Mouse (Mus musculus) hematopoietic stem cell, adult 5-6 weeks (primary cell): ENCODE measurements around the gene Atp5f1. TPM values are rescaled to one million over a fixed set of nuclear protein-coding genes. Genes with fewer than 3 reads are reported as not detected.
A peak's percentile ranks its signal among the peaks of the same experiment; 100 is the strongest.

Experiments
- ATAC-seq, 2 experiments: fragments of 125-278 bp in 1 of 2; replicated peaks in 1 of 2; 2 replicates each; pipeline ENCODE4 v1.8.0; 2016 to 2017; ENCODE audit warnings: inconsistent platforms in 2 of 2, mild to moderate bottlenecking in 2 of 2, moderate number of reproducible peaks in 2 of 2, low read depth in 1 of 2, moderate TSS enrichment in 1 of 2; ENCODE audit not compliant: low FRiP score in 2 of 2, poor library complexity in 2 of 2, severe bottlenecking in 2 of 2, insufficient read depth in 1 of 2, low TSS enrichment in 1 of 2
- total RNA-seq: library from RNA; stranded (forward); fragments of 172-1452, 232-1000 nt; gene quantifications from 2 replicates; pipeline ENCODE4 v1.2.3, GENCODE M21; 2017

Gene Atp5f1
- total RNA-seq, 1 experiment from 2014 or later: 404 TPM

DNA sequence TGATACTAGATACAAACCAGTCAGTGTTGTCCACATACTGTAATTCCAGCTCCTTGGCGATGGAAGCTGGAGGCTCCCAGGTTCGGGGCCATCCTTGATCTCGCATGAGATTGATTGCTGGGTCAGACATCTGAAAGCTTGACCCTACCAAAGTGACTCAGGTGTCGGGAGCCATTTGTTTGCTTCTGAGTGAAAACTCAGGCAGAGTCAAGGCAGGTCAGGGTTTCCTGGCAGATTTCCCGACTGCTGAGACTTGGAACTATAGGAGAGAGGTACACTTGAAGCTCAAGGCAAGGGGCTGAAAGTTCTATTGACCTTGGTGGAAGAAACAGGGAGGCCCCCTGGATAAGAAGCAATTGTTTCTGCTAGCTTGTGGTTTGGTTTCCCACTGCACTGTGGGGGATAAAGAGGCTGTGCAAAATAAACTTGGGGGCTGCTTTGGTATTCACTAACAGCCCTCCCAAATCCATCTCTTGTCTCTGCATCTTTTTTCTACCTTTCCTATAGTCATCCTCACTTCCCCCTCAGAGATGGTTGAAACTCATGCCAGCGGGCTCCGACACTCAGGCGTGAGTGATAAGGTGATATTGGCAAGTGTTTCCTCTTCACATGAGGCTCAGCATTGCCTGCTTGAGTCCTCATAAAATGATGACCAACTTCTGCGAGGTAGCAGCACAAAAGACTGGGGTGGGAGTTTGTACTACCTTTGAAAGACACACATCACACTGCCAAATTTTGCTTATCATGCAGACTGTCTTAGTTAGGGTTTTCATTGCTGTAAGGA, 47.6 kb downstream of the Atp5f1 start:
- no peak for ATAC-seq

DNA sequence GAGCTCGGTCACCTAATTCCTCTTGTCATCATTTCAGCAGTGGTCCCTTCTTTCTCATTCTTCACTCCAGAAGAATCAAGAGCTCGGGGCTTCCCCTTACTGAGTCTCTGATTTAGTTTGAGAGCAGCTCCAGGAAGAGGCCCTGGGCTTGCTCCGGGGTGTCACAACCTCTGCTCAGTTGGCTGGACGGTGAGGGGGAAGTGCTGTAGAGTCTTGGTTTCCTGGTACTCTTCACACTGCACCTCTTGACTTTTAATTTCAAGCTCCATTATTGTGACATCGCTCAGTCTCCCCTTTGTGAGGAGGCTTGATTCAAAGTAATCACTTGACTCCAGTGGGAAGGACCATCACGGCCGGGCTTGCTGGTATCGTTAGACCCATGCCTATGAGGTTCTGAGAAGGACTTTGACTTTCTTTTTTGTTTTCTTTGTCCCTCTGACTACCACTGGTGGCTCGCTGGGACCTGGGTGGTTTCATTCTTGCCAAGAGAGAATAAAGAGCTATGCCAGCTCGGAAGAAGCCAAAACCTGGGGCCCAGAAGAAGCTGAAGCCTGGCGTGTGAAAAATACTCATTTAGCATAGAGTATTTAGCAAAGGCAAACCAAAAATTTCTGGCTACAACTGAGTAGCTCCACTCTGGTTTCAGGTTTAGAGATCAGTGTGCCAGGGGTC, 49.2 kb downstream of the Atp5f1 start:
- peak; percentile 84 to 87 for ATAC-seq

DNA sequence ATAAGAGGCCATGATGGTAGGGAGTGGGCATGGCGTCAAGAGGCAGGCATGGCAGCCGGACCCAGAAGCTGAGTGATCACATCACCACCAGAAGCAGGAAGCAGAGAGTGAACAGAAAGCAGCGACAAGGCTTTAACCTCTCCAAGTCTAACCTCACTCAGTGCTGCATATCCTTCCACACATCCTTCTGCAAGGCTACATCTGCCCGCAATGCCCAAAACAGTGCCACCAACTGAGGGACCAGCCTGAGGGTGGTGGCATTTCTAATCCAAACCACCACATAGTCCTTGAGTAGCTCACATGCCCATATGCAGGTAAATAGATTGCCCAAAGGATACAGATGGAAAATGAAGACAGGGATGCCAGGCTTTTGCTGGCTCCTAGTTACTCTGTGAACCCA, 50.9 kb downstream of the Atp5f1 start:
- no peak for ATAC-seq

DNA sequence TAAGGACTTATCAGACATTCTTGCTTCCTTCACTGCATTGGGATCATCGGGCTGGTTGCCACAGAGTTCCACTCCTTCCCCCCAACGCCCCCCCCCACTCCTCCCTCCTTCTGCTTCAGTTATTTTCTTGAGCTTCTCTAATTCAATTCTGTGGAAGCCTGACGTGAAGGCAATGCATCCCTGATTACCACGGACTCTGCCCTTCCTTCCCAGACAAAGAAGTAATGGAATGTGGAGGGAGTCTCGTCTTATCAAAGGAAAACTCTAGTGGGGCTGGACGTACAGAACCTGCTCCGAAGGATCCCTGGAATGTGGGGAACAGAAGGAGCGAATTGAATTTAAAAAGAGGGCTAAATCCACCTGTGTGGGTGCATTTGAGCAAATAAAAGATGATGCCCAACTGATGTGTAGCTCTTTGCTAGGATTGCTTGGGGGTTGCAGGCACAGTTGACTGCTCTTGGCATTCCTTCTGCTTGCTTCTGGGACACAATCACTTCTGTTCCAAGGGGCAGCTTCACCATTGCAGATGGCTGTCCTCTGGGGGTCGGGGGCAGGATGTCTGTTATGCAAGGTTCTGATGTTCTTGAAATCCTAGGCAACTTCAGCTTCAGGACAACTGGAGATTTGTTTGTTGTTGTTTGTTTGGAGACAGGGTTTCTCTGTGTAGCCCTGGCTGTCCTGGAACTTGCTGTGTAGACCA, 51.8 kb downstream of the Atp5f1 start:
- ATAC-seq: no peak

DNA sequence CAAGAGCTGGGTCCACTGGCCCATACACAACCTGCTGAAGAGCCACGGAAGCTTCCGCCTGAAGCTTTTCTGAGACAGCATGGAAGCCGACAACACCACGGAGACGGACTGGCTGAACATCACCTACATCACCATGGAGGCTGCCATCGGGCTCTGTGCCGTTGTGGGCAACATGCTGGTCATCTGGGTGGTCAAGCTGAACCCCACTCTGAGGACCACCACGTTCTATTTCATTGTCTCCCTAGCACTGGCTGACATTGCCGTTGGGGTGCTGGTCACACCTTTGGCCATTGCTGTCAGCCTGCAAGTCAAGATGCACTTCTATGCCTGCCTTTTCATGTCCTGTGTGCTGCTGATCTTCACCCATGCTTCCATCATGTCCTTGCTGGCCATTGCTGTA, 55.2 kb downstream of the Atp5f1 start:
- no peak for ATAC-seq

GRCm38 (mm10) chr3:105904213-105904612, 55.7 kb downstream of the Atp5f1 start:
- ATAC-seq: no peak

GRCm38 (mm10) chr3:105901468-105901867, 58.4 kb downstream of the Atp5f1 start:
- ATAC-seq: no peak

- peak; percentile 77 to 80 for ATAC-seq
Observed at GRCm38 (mm10) chr3:105900716-105901115, 59.2 kb downstream of the Atp5f1 start.

DNA sequence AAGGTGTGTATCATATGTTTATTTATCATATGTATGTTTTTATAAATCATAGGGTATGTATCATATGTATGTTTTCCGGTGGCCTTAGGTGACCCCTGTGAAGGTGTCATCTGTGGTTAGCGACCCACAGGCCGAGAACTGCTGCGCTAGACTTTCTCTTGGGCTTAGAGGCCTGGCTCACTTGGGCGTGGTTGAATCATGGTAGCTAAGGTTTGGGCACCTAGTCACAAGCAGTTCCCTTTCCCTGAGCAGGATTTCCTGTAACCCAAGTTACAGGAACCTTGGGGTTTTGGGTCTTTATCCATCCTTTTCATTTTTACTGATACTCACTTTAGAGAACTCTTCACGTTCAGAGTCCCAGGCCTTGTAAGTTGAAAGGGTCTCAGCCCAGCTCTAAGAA, 59.6 kb downstream of the Atp5f1 start:
- ATAC-seq: no peak; a peak in 1 of 4 replicates

GRCm38 (mm10) chr3:105899394-105900147, 60.3 kb downstream of the Atp5f1 start:
- peak; percentile 34 to 36; a peak in 2 of 4 replicates for ATAC-seq

DNA sequence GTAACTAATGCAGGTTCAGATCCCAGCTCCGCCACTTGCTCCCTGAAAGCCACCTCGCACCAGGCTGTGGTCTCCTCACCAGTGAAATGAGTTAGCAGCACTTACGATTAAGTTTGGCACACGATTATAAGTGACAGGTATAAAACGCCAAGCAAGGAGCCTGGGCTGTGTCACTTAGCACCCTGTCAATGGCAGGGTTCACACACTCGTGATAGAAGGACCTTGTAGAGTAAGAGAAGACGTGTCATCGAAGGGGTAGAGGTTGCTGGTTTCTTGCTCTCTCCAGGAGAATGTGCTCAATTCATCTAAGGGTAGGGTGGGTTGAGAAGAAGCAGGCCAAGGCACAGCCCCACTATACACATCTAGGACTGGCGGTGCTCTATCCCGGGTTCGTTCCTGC, 61.0 kb downstream of the Atp5f1 start:
- ATAC-seq: no peak

- peak; percentile 13 to 20; a peak in 3 of 4 replicates for ATAC-seq
Observed at GRCm38 (mm10) chr3:105898325-105898724, 61.6 kb downstream of the Atp5f1 start.

DNA sequence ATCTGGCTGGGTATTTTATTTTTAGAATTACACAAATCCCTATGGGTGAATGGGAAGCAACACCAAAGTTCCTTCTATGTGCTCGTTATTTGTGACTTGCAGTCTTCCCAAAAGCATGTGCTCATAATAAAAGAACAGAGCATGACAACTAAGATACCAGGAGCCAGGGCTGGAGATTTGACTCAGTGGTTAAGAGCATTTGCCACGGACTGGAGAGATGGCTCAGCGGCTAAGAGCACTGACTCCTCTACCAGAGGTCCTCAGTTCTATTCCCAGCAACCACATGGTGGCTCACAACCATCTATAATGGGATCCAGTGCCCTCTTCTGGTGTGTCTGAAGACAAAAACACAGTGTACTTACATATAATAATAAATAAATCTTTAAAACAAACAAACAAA, 63.1 kb downstream of the Atp5f1 start:
- ATAC-seq: no peak

DNA sequence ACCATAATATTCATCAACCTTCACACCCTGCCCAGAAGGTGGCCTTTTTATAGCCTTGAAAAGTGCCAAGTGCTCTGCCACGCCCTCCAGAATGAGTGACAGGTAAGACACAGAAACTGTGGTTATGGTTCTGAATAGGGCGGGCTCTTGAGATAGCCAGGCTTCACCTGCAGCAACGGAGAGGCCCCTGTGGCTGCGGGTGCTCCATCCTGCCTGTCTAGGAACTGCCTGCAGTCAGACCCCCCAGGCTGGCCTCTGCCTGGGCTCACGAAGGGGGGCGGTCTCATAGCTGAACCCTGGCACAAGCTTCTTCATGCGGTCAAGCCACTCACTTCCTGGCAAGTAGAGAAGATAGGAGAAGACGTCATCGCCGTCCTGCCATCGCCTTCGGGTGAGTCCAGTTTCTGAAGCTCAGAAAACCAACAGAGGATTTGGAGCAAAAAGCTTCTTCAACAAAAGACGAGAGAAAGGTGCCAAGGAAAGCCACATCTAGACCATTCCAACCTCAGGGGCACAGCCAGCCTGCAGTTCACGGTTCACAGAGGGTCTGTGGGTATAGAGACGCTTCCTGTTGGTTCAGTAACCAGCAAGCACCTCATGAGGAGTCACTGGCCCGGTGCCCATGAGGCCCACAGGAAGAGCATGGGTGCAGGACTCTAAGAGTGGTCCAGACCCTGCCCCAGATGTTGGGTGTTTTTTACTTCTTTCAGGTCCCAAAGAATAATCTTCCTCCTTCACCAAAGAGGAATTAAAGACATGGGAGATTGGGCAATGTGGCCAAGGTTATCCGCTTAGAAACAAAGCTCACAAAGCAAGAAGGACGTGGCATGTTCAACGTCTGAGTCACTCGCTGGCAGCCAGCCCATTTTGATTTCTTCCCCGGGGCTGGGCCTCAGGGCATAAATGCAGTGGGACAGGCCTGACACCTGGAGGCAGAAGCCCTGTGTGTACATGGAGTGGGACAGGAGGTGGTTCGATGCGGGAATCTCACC, 65.0 kb downstream of the Atp5f1 start:
- peak; percentile 46 to 53 for ATAC-seq

DNA sequence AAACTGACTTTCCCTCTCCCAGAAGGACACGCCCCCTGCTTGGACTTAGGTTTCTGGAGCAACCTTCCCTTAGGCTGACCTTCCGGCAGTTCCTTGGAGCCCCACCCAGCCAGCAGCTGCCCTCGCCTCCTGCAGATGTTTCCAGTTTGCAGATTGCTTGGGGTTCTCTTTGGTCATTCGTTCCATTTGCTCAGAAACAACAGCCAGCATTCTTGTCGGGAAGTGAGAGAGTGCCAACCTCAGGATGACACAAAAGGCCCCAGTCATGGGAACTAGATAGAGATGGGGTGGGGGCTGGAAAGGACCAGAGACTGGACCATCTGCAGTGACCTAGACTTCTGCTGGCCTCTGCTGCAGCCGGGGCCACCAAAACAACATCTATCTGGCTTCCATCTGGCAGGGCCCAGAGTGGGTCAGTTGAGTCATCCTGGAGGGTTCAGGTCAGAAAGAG, 65.9 kb downstream of the Atp5f1 start:
- ATAC-seq: no peak
